Mouse (Mus musculus): ENCODE results near the gene Nr2c2ap. TPM values are rescaled to one million over a fixed set of nuclear protein-coding genes. Genes with fewer than 3 reads are reported as not detected.
A peak's percentile ranks its signal among the peaks of the same experiment; 100 is the strongest.

The Nr2c2ap gene
- polyA plus RNA-seq, 2 experiments from 2014 or later, result 34.3 to 56.0 TPM

DNA sequence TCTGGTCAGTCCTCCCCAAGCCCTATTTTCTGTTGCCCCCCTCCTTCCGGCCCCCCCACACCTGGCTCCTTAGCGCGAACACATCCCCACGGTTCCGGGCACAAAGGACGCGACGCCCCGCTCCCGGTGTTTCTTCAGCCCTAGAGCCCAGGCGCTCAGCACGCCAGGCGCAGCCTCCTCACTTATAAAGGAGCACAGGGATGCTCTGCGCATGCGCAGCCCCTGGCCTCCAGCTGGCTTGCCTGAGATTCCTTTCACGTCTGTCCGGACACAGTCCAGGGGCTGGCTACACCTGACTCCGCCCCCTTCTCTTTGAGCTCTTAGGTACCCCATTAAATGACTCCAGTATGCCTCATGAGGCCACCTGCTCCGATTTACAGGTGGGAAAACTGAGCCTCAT lies 10.5 kb upstream of the Nr2c2ap start, which contains the start of gene Ncan:
TSS of gene Ncan (minus strand) at position 207 of the 400 bp plus-strand sequence.
- no peak for ATAC-seq

GRCm38 (mm10) chr8:70122863-70123262 lies 8.3 kb upstream of the Nr2c2ap start:
- peak; percentile 43 for ATAC-seq

DNA sequence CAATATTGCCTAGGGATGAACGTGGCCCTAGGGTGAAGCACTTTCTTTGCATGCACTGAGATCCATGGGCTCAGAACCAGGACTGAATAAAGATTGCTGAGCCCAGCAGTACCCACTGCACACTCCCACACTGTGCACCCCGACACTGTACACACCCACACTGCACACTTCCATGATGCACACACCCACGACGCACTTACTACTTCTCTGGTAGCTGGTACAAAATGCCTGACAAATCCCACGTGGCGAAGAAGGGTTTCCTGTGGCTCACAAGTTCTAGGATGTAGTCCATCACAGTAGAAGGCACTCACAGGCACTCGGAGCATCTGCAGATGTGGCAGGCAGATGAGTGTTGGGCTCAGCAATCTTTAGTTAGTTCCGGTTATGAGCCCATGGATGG lies 6.1 kb upstream of the Nr2c2ap start:
- ATAC-seq, result no peak

DNA sequence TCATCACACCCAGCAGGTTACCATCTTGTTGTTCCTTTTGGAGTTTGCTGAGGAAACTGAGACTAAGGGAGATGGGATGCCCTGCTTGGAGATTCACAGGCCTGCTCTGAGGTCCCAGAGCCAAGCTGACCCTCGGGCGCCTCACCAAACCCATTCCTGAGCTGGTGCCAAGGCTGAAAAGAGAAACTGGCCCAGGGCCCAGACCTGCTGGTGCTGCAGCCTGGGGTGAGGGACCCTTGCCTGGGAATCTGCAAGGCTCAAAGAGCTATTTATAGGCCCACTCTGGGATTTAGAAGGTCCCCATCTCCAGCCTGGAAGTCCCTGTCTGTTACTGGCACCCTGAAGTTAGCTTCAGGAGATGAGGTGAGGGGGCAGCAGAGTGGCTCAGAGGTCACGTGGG lies 2.7 kb upstream of the Nr2c2ap start:
- ATAC-seq, result no peak

GRCm38 (mm10) chr8:70129309-70129952 lies 1.7 kb upstream of the Nr2c2ap start:
- no peak for ATAC-seq

DNA sequence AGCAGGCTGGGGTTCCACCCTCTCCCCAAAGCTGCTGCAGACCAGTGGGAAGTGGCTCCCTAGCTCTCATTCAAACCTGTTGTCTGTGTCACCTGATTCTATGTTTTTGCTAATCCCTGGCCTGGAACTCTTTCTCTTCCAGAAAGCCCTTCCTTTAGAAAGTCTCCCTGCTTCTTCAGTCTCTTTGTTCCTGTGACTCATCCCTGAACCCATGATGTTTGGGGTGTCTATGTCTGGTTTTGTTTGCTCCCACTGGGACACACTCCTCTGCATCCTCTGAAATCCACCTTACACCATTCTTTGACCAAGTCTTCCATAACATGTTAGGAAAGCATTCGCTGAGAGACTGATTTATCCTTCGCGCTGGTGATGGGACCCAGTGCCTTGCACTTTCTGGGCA lies 1.1 kb upstream of the Nr2c2ap start:
- ATAC-seq, result no peak

GRCm38 (mm10) chr8:70134086-70134485 lies 3.0 kb downstream of the Nr2c2ap start:
- ATAC-seq, result no peak

- ATAC-seq, result no peak
Measured at GRCm38 (mm10) chr8:70134931-70135330, 3.8 kb downstream of the Nr2c2ap start.

DNA sequence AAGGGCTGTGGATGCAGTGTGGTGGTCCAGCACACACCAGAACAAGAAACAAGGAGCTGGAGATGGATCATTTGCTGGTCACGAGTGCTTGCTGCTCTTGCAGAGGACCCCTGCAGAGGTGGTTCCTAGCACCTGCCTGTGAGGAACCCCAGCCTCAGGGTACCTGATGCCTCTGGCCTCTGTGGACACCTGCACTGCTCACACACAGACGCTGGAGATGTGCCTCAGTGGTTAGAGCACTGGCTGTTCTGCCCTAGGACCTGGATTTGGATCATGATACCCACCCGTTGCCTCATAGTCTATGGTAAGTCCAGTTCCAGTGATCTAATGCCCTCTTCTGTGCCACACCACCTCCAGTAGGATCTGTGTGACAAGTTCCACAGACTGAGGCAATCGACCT lies 5.5 kb downstream of the Nr2c2ap start:
- ATAC-seq, result no peak

DNA sequence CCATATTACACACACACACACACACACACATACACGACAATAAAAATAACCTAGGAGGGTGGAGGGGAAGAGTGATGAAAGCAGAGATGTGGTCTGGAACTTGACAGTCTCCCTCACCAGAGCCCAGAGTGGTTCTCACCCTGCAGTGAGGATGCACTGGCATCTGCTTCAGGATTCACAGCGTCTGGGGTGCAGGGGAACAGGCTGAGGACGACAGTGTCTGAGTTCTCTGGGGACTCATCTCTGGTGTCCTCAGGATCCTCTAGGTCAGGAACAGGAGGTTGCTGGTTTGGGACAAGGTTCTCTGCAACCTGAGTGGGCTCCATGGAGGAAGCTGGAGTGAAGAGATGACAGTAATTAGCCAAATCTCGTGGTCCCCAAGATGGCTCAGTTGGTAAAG lies 6.8 kb downstream of the Nr2c2ap start:
- ATAC-seq, result no peak

DNA sequence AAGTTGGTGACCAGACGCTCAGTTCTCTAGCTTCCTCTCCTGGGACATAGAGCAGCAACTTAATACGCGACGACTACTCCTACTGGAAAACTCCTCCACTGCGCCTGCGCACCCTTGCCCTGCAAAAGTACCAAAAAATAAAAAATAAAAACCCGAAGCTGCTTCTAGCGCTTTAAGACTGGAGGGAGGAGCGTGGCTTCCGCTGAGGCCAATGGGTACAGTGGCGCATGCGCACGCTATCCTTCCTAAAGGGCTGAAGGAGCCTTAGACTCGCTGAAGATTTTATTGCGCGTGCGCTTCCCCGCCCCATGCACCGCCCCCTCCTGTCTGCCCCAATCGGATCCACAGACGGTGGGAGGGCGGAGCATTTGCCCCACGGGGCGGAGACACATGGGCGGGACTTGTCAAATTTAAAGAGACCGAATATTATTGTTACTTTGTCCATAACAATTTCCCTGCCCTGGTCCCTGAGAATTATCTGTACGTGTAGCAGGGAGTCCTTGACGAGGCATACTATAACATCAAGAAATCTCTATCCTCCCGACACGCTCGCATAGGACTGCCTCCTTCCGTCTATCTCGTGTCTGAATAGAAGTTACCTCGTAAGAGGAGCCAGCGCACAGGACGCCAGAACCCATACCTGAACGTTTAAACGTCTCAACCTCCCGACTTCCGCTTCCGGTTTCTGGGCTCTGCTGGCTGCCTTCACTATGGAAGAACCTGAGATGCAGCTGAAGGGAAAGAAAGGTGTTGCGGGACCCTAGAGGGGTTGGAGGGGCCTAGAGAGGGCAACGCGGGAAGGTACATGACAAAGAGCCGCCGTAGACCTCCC lies 8.1 kb downstream of the Nr2c2ap start, which contains the start of the genes Rfxank, Borcs8 and Mef2b:
TSS of gene Rfxank (minus strand) at position 129 of the 832 bp plus-strand sequence.
TSS of gene Borcs8 (plus strand) at position 474 of the 832 bp plus-strand sequence.
TSS of gene Mef2b (plus strand) at position 686 of the 832 bp plus-strand sequence.
- peak; percentile 90 for ATAC-seq

DNA sequence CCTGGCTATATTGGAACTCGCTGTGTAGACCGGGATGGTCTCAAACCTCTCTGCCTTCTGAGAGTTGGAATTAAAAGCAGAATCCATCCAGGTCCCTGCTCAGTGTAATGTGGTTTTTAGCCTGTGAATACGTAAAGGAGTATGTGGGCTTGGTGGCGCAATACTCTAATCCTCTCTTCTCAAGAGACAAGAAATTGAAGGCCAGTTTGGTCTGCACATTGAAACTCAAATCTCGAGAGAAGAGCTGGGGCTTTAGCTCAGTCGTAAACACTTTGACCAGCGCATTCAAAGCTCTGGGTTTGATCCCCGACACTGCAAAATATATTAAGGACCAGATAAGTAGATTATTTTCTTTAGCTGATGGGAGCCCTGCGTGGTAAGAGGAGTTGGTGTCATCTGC lies 8.8 kb downstream of the Nr2c2ap start:
- no peak for ATAC-seq

DNA sequence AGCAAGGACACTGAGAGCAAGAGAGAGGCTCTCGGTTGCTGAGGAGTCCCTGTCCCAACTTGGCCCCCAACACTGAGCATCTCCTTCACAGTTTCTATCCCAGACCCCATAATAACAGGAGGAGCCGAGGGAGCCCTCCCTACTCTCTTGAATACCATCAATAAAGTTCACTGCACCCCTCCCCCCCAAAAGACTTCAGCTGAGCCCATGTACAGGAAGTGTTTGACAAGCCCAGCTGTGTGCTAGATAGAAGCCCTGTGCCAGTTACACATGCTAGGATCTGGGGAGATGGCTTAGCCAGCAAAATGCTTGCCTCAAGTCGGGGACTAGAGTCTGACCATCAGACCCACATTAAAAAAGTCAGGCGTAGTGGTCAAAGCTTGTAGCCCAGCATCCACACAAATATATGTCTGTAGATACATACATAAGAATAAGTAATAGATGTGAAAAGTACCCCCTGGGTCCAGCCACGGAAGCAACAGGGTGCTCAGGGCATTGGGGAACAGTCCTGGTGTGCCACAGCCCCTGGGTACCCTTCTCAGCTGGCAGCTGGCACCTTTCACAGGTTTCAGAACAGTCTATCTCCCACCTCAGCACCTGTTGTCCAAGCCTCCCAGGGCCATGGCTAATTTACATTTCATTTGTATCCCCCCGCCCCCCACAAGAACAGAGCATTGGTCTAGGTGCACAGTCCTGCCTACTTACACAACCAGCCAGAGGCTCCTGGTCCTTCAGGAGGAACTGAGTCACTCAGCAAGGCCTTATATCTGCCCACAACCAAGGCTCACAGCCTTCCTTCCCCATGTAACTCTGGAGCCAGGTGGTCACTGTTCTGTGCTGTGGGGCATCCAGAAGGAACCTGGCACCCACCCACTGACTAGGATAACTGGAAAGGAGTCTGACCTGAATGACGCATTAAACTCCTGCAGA lies 16.8 kb downstream of the Nr2c2ap start:
- ATAC-seq, result no peak

GRCm38 (mm10) chr8:70150158-70150557 lies 19.0 kb downstream of the Nr2c2ap start:
- no peak for ATAC-seq

DNA sequence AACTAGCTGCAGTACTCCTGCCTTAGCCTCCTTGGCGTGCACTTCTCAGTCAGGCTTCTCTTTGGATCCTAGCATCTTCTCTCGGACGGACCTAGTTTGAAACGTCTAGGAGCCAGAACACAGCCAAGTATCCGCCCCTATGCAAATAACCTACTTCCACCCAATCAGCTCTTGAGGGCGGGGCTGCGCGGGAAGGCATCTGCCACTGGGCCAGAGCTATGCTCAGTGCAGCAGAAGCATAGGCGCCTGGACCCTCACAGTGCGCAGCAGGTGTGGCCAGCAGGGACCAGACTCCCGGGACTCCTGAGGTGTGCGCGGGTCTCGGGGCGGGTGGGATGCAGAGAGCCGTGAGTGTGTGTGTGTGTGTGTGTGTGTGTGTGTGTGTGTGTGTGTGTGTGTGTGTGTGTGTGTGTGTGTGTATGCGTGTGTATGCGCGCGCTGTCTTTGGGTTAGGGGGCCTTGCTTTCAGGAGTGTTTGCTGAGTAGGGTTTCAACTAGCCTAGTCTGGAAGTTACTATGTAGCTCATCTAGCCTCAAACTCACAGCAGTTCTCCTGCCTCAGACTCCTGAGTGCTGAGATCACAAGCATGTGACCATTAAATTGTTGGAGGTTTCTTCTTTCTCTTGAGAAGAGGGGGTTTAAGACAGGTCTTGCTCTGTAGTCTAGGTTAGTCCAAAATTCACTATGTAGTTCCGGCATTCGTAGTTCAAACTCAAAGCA lies 21.6 kb downstream of the Nr2c2ap start:
- ATAC-seq, result peak; percentile 97

DNA sequence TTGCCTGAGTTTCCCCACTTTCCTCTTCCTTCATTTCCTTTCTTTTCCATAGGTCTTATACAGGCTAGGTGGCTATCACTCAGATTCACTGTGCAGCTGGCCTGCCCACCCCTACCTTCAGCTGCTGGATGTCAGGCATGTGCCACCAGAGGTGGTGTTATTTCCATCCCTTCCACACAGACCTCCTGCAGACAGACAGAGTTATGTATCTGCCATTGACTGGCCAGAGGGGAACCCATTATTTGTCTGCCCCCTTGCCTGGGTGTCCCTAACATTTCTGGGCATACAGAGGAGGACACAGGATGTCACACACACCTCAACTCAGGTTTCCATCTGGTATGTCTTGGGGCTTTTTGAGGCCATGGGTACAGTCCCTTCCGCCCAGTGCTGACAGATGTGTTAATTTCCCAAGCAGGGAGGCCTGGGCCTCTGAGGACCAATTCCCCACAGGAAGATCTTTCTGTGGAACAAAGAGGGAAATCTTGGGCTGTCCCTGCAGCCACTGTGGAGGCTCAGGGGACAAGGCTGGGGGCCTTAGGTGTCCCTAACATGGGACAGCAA lies 26.2 kb downstream of the Nr2c2ap start:
- ATAC-seq, result no peak

DNA sequence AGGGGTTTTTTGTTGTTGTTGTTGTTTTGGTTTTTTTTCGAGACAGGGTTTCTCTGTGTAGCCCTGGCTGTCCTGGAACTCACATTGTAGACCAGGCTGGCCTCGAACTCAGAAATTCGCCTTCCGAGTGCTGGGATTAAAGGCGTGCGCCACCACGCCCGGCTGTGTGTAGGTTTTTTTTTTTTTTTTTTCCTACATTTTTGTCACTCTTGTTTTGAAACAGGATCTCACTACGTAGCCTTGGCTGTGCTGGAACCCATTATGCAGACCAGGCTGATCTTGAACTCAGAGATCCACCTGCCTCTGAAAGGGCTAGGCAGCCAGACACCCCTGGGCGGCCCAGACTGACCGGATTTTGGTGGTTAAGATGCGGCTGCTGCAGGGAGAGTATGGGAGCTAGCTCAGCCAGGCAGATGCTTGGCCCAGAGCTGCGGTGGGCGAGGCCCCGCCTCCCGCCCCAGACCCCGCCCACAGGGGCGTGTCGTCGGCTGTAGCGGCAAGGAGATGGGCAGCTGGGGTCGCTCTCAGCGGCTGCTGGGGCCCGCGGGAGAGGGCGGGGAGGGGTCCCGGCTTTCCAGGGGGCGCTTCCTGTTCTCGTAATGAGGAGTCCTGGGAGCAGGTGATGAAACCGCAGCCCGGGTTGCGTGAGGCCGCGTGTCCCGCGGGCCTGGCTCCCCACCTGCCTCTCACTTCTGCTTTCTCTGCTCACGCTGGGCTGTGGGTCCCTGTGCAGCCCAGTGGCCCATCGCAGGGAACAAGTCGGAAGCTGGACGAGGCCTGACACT lies 27.1 kb downstream of the Nr2c2ap start:
- peak; percentile 72 for ATAC-seq

DNA sequence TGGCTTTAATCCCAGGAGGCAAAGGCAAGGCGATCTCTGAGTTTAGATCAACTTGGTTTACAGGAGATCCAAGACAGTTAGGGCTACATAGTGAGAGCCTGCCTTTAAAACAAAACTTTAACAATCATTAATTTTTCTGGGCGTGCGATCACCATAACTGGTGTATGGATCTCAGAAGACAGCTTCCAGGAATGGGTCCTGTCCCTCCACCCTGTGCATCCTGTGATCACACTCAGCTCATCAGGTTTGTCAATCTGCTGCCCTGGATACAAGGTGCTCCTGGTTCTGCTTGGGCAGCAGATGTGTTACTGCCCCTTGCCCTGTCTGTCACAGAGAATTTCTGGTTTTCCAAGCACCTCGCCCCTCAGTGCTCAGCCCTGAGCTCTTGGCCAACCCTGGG lies 28.1 kb downstream of the Nr2c2ap start:
- no peak for ATAC-seq

DNA sequence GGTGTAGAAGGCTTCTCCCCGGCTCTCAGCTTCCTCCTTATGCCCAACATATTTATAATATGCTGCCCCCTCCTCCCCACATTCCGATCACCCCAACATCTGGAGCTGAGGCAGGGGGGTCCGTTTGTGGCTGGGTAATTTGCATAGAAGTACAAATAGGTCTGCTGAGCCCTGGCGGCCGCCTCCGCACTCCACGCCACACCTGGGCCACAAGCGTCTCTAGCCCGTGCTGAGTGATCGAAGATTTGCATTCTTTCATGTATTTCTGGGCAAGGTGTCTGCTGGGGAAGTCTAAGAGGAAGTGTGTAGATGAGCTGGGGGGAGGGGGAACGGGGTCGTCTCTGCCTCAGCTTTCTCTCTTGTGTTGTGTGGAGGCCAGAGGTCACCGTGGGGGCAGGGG lies 28.9 kb downstream of the Nr2c2ap start:
- ATAC-seq, result peak; percentile 50

DNA sequence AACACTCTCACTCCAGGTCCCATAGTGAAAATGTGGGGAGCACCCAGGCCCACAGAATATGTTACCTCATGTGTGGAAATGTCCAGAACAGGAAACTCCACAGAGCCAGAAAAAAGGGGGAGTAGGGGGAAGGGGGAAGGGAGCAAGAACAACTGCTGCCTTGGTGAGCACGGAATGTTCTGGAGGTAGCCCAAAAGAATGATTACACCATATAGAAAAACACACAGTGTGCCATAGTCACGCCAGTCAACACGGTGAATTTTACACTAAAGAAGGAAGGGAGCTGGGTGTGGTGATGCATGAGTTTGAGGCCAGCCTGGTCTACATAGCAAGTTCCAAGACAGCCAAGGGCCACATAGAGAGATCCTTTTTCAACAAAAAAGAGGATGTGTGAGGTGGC lies 32.2 kb downstream of the Nr2c2ap start:
- no peak for ATAC-seq
